Mouse (Mus musculus) E14TG2a.4 (cell line): ENCODE measurements around the gene Camkk1.

Experiments
- H3K27me3 ChIP-seq: 2 replicates; pipeline ENCODE4 v1.6.1; 2014; ENCODE audit warnings: low read length, control low read depth; ENCODE audit not compliant: insufficient read depth
- H3K36me3 ChIP-seq: 2 replicates; pipeline ENCODE4 v1.6.1; 2014; ENCODE audit warnings: low read length, control low read depth; ENCODE audit not compliant: insufficient read depth
- H3K4me1 ChIP-seq: replicated peaks from 2 replicates; pipeline ENCODE4 v1.6.1; 2014; ENCODE audit warnings: low read depth, low read length, control low read depth
- H3K4me3 ChIP-seq: replicated peaks from 2 replicates; pipeline ENCODE4 v1.5.1; 2014; ENCODE audit warnings: mild to moderate bottlenecking, low read length
- H3K9me3 ChIP-seq: 2 replicates; pipeline ENCODE4 v1.6.1; 2014; ENCODE audit warnings: low read length, control low read depth
- CTCF ChIP-seq: conservative IDR thresholded peaks from 2 replicates; pipeline ENCODE4 v1.5.1; 2014; ENCODE audit warnings: low read length
- NANOG ChIP-seq: IDR thresholded peaks from 2 replicates; pipeline ENCODE4 v1.6.1; 2014; ENCODE audit warnings: borderline replicate concordance, low read length, mixed read lengths
- POU5F1 ChIP-seq: IDR thresholded peaks from 2 replicates; pipeline ENCODE4 v1.6.1; 2014; ENCODE audit warnings: low read length, borderline replicate concordance

Gene Camkk1

DNA sequence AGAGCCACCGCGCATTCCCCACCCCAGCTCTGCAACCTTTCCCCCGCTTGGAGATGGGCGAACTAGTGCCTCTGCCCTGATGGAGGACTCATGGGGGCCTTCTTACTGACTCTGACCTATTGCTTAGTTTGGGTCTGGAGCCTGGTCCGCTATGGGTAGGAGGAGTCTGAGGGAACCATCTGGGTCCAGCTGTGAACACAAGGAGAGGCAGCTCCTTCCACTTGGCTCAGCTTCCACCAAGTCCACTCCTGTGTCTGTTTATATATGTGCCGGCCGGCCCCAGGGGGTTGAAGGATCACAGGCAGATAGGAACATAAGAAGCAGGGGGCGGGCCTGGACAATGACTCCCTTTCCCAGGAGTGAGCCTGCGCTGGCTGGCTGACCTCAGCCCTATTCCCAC is 26.8 kb upstream of the Camkk1 start:
- Histone ChIP-seq H3K4me1 (peaks cover 14% of the 10 kb centered on the region), H3K4me3 (no peak overlapping the region), H3K9me3 (no peaks in the 10 kb centered on the region), H3K27me3 (peaks cover 10% of the 10 kb centered on the region; the same call in 1 of the 2 replicates), H3K36me3 (no peaks in the 10 kb centered on the region)
- no peak for TF ChIP-seq CTCF
- no peak for TF ChIP-seq POU5F1
- no peak for TF ChIP-seq NANOG

DNA sequence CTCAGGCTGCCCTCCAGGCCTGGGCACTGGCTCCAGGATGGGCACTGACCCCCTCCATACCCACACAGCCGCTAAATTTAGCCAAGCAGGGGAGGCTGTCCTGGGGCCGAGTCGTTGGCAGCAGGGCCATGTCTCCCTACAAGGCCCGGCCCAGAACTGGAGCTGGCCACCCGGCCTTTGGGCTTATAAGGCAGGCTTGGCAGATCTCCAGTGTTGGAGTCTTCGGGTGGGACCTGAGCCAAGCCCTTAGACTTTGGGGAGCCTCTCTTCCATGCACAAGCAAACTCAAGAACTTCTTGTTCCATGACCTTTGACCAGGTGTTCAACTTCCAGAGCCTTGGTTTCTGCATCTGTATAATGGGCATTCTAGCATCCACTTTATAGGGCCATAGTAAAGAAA is 22.5 kb upstream of the Camkk1 start:
- Histone ChIP-seq H3K4me3 (no peak overlapping the region), H3K9me3 (no peaks in the 10 kb centered on the region), H3K27me3 (peaks cover 6% of the 10 kb centered on the region; the same call in 1 of the 2 replicates), H3K4me1 (peaks cover 35% of the 10 kb centered on the region), H3K36me3 (no peaks in the 10 kb centered on the region)
- TF ChIP-seq POU5F1: no peak
- TF ChIP-seq CTCF: no peak
- TF ChIP-seq NANOG: no peak

DNA sequence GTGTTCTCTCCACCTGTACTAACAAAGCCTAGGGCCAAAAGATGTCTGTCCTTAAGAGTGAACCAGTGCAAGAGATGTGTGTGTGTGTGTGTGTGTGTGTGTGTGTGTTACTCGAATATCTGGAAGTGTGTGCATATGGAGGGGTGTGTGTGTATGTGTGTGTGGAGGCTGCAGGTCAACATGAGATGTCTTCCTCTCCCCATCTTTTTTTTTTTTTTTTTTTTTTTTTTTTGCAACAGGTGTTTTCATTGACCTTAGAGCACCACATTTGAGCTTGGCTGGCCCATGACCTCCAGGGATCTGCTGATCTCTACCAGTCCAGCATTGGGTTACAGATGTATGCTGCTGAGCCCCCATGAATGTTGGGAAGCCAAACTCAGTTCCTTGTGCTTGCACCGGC is 22.0 kb upstream of the Camkk1 start:
- no peak for TF ChIP-seq NANOG
- Histone ChIP-seq H3K36me3 (no peaks in the 10 kb centered on the region), H3K4me1 (peaks cover 33% of the 10 kb centered on the region), H3K27me3 (peaks cover 10% of the 10 kb centered on the region; the same call in 1 of the 2 replicates), H3K4me3 (no peak overlapping the region), H3K9me3 (no peaks in the 10 kb centered on the region)

DNA sequence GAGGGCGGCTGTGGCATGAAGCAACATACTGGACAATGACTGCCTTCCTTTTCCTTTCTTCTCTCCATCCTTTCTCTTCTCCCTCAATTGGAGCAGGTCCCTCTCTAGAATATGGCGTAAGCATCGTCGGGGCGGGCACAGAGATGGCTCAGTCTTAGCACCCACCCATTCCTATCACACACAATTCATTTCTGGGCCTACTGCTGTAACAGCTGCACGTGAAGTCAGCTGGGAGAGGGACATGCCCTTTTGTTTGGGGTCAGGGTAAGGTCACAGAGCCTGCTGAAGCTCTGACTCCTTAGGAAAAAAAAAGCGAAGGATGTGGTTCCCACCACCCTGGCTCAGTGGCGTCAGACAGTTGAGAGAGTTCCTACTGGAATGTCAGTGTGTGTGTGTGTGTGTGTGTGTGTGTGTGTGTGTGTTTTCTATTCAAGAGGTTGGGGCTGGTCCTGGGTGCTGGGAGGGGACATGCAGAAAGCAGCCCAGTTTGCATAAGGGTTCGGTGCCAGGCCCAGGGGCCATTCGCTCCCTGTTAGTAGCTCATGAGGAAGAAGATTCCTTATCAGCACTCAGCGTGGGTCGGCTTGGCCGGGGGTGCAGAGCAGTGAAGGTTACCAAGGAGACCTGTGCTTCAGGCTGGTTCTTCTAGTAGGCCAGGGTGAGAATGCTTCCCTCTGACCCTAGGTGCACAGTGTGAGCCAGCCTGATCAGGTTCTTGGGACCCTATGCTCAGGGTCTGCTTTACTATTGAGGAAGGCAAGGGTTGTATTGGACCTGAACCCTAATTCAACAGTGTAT is 21.1 kb upstream of the Camkk1 start:
- TF ChIP-seq CTCF (no peak), NANOG (no peak), POU5F1 (no peak)
- Histone ChIP-seq H3K27me3 (peaks cover 10% of the 10 kb centered on the region; the same call in 1 of the 2 replicates), H3K4me3 (no peak overlapping the region), H3K36me3 (no peaks in the 10 kb centered on the region), H3K4me1 (peaks cover 28% of the 10 kb centered on the region), H3K9me3 (no peaks in the 10 kb centered on the region)

DNA sequence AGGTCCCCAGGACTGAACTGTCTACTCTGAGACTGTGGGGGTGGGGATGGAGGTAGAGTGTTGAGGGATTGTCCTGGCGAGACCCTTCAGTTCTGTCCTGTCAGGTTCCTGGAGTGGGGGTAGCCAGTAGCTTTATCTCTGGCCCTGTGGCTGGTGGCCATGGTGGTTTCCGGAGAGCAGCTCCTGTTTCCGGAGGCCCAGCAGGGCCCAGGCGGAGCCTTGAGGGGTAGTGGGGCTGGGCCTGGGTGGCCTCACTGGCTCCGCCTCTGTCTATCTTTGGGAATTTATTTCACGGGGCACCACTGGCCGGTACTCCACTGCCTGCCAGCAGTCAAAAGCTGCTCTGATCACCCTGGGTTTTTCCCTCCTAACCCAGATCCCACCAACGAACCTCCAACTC is 20.0 kb upstream of the Camkk1 start, which contains the start of gene P2rx1:
P2rx1 (plus strand) TSS at position 333 of the 400 bp plus-strand sequence.
- Histone ChIP-seq H3K4me3 (peak within 1 kb of the TSS; percentile 57), H3K27me3 (peaks cover 7% of the 10 kb centered on the region; the same call in 1 of the 2 replicates), H3K4me1 (peaks cover 28% of the 10 kb centered on the region), H3K9me3 (no peaks in the 10 kb centered on the region), H3K36me3 (no peaks in the 10 kb centered on the region)
- TF ChIP-seq POU5F1: no peak
- TF ChIP-seq CTCF: no peak
- no peak for TF ChIP-seq NANOG

DNA sequence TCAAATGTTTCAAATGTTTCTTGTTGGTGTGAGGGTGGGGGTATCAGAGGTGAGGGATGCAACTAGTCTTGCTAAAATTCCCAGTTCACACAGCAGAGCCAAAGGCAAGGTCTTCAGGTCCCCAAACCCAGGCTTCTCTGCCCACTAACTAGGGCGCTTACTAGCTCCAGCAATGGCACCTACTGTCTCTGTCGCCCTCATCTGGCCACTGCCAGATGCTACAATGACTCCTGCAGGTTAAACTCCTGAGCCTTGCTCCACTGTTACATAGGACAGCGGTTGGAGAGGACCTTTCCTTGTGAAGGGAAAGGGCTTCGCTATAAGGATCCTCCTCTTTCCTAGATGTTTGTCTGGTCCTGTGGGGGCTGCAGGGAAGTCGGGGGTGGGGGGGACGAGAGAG is 17.8 kb upstream of the Camkk1 start:
- peaks cover 28% of the 10 kb centered on the region for H3K4me1 ChIP-seq
- 0 out of 2 replicates have a peak, but pooled peaks cover 4% of the 10 kb centered on the region for H3K27me3 ChIP-seq
- H3K4me3 ChIP-seq: no peak overlapping the region
- TF ChIP-seq POU5F1 (no peak), NANOG (no peak), CTCF (peak; percentile 69)
- H3K36me3 ChIP-seq: no peaks in the 10 kb centered on the region
- no peaks in the 10 kb centered on the region for H3K9me3 ChIP-seq

DNA sequence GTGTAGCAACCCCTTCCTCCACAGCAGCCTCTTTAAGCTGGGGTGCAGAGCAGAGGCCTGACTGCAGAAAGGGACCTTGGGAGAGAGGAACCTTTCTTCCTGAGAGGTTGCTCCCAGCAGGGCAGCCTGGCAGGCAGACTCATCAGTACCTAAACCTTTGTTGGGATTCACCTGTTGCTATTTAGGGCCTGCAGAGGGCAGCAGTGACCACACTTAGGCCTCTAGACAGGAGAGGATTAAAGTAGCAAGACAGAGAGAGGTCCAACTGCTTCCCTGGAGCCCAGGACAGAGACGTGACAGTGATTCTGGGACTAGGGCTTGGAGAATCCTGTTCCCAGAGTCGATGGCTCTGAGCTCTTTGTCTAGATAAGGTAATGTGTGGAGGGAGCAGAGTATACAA is 12.4 kb upstream of the Camkk1 start:
- peaks cover 4% of the 10 kb centered on the region; the same call in 1 of the 2 replicates for H3K4me1 ChIP-seq
- TF ChIP-seq NANOG (no peak), CTCF (peak; percentile 59)
- no peak overlapping the region for H3K4me3 ChIP-seq
- no peaks in the 10 kb centered on the region for H3K36me3 ChIP-seq
- no peaks in the 10 kb centered on the region for H3K9me3 ChIP-seq
- peaks cover 22% of the 10 kb centered on the region; the same call in 1 of the 2 replicates for H3K27me3 ChIP-seq

DNA sequence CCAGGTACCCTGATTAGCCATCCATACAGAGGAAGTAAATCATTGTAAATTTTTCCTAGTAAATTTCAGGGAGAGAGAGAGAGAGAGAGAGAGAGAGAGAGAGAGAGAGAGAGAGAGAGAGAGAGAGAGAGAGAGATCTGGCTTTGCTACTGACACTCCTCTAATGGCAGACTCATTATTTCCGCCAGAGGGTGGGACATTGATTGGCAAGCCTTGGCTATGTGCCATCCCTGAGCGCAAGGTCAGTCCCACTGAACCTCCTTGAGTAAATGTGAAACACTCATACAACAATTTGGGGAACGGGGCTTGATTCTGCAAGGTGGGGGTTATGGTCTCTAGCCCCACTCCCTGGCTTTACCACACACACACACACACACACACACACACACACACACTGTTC is 11.7 kb upstream of the Camkk1 start:
- TF ChIP-seq CTCF (no peak), POU5F1 (no peak), NANOG (no peak)
- no peaks in the 10 kb centered on the region for H3K36me3 ChIP-seq
- peaks cover 4% of the 10 kb centered on the region; the same call in 1 of the 2 replicates for H3K4me1 ChIP-seq
- no peaks in the 10 kb centered on the region for H3K9me3 ChIP-seq
- no peak overlapping the region for H3K4me3 ChIP-seq
- peaks cover 19% of the 10 kb centered on the region; the same call in 1 of the 2 replicates for H3K27me3 ChIP-seq
